Mouse (Mus musculus): ENCODE results near the gene Gcn1l1. TPM values are rescaled to one million over a fixed set of nuclear protein-coding genes. Genes with fewer than 3 reads are reported as not detected.

Gcn1l1 gene
- polyA plus RNA-seq, 1 experiment from 2014 or later, result 36.3 TPM

DNA sequence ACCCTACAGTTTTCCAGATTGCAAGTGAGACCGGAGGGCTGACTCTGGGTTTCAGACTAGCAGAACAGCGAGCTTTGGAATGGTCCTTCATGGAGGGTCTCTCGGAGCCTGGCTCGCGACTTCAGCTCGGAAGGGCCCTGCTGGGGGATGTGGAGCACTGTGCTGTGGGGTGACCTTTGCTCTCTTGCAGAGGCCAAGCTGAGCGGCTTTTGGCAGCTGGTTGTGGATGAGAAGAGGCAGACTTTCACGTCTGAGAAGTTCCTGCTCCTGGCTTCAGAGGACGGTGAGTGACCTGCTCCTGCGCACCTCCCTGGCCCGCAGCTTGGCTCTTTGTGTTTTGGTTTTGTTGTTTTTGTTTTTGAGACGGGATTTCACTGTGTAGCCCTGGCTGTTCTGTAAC, 20.6 kb downstream of the Gcn1l1 start:
- no peak for ATAC-seq (ENCODE audit: insufficient number of reproducible peaks, low FRiP score, low TSS enrichment, low read depth)
- H3K4me1 ChIP-seq, result no peaks in the 10 kb centered on the region
- H3K27me3 ChIP-seq, result no peaks in the 10 kb centered on the region
- H3K36me3 ChIP-seq, result peaks cover 96% of the 10 kb centered on the region
- H3K9me3 ChIP-seq, result 0 out of 2 replicates have a peak, but pooled peaks cover 4% of the 10 kb centered on the region
- H3K9ac ChIP-seq, result no peak overlapping the region
- H3K27ac ChIP-seq, result no peak overlapping the region
- WGBS, result 92% methylated on average over 12 of the region's 12 CpGs
- H3K4me2 ChIP-seq, result no peak overlapping the region
- no peak overlapping the region for H3K4me3 ChIP-seq

DNA sequence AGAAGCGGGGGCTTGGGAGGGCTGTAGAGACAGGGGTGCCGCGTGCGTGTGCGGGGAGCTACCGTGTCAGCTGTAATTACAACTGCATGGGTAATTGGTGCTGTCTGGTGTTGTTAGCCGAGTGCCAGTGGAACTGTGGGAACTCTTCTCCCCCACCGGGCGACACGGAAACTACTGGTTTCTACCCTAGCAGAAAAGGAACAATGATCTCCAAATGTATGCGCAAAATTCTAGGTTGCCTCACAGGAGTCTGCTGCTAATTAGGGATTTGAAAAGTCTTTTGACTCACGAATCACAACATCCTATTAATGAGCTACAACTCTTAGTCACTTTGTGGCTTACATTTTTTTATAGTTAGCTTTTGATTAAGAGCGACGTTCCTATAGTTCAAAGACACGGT, 21.1 kb downstream of the Gcn1l1 start:
- Histone ChIP-seq H3K9ac (no peak overlapping the region), H3K9me3 (0 out of 2 replicates have a peak, but pooled peaks cover 4% of the 10 kb centered on the region), H3K36me3 (peaks cover 96% of the 10 kb centered on the region), H3K4me1 (no peaks in the 10 kb centered on the region), H3K27ac (no peak overlapping the region), H3K27me3 (no peaks in the 10 kb centered on the region), H3K4me2 (no peak overlapping the region), H3K4me3 (no peak overlapping the region)
- WGBS, result 79% methylated on average over 15 of the region's 15 CpGs
- ATAC-seq (ENCODE audit: insufficient number of reproducible peaks, low FRiP score, low TSS enrichment, low read depth), result no peak

- no peak for ATAC-seq (ENCODE audit: insufficient number of reproducible peaks, low FRiP score, low TSS enrichment, low read depth)
- no peak overlapping the region for H3K27ac ChIP-seq
- H3K4me3 ChIP-seq, result no peak overlapping the region
- no peak overlapping the region for H3K9ac ChIP-seq
- H3K9me3 ChIP-seq, result 0 out of 2 replicates have a peak, but pooled peaks cover 4% of the 10 kb centered on the region
- no peaks in the 10 kb centered on the region for H3K27me3 ChIP-seq
- 87% methylated on average over 2 of the region's 2 CpGs for WGBS
- H3K36me3 ChIP-seq, result peaks cover 96% of the 10 kb centered on the region
- no peaks in the 10 kb centered on the region for H3K4me1 ChIP-seq
- no peak overlapping the region for H3K4me2 ChIP-seq
Measured at GRCm38 (mm10) chr5:115586780-115587179, 21.7 kb downstream of the Gcn1l1 start.

- Histone ChIP-seq H3K4me1 (no peaks in the 10 kb centered on the region), H3K9ac (no peak overlapping the region), H3K4me2 (no peak overlapping the region), H3K9me3 (no peaks in the 10 kb centered on the region), H3K27me3 (no peaks in the 10 kb centered on the region), H3K4me3 (no peak overlapping the region), H3K27ac (no peak overlapping the region), H3K36me3 (peaks cover 96% of the 10 kb centered on the region)
- WGBS, result 75% methylated on average over 11 of the region's 11 CpGs
- ATAC-seq (ENCODE audit: insufficient number of reproducible peaks, low FRiP score, low TSS enrichment, low read depth), result no peak
Measured at GRCm38 (mm10) chr5:115591028-115591427, 26.0 kb downstream of the Gcn1l1 start.

DNA sequence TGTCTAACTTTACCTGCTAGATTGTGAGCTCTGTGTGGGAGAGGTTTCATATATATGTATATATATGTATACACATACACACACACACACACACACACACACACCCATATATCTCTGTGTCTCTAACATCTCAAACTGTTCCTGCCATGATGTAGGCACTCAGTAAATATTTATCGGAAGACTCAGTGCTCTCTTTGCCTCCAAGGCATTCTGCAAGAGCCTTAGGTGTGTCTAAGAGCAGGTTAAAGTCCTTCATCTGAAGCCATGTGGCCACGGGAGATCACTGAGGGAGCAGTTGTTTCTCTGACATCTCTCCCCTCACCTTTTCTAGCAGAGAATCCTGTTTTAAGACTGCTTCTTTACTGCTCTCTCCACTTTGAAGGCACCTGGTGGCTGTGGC, 26.5 kb downstream of the Gcn1l1 start:
- Histone ChIP-seq H3K4me2 (no peak overlapping the region), H3K4me3 (no peak overlapping the region), H3K9ac (no peak overlapping the region), H3K4me1 (no peaks in the 10 kb centered on the region), H3K27ac (no peak overlapping the region), H3K36me3 (peaks cover 96% of the 10 kb centered on the region), H3K9me3 (no peaks in the 10 kb centered on the region), H3K27me3 (no peaks in the 10 kb centered on the region)
- 87% methylated on average over 2 of the region's 2 CpGs for WGBS
- no peak for ATAC-seq (ENCODE audit: insufficient number of reproducible peaks, low FRiP score, low TSS enrichment, low read depth)

GRCm38 (mm10) chr5:115603561-115603960, 38.5 kb downstream of the Gcn1l1 start:
- Histone ChIP-seq H3K4me1 (no peaks in the 10 kb centered on the region), H3K4me2 (no peak overlapping the region), H3K9me3 (no peaks in the 10 kb centered on the region), H3K36me3 (peaks cover 88% of the 10 kb centered on the region), H3K9ac (no peak overlapping the region), H3K27me3 (no peaks in the 10 kb centered on the region), H3K4me3 (no peak overlapping the region), H3K27ac (no peak overlapping the region)
- ATAC-seq (ENCODE audit: insufficient number of reproducible peaks, low FRiP score, low TSS enrichment, low read depth), result no peak
- 93% methylated on average over 6 of the region's 6 CpGs for WGBS

- Histone ChIP-seq H3K27ac (no peak overlapping the region), H3K4me2 (no peak overlapping the region), H3K27me3 (no peaks in the 10 kb centered on the region), H3K4me1 (no peaks in the 10 kb centered on the region), H3K36me3 (peaks cover 96% of the 10 kb centered on the region), H3K4me3 (no peak overlapping the region), H3K9me3 (no peaks in the 10 kb centered on the region), H3K9ac (no peak overlapping the region)
- ATAC-seq (ENCODE audit: insufficient number of reproducible peaks, low FRiP score, low TSS enrichment, low read depth), result 0 out of 2 replicates have a peak, but pooled peaks have one; percentile 36
- WGBS, result 92% methylated on average over 11 of the region's 11 CpGs
Measured at GRCm38 (mm10) chr5:115611566-115611965, 46.5 kb downstream of the Gcn1l1 start.

DNA sequence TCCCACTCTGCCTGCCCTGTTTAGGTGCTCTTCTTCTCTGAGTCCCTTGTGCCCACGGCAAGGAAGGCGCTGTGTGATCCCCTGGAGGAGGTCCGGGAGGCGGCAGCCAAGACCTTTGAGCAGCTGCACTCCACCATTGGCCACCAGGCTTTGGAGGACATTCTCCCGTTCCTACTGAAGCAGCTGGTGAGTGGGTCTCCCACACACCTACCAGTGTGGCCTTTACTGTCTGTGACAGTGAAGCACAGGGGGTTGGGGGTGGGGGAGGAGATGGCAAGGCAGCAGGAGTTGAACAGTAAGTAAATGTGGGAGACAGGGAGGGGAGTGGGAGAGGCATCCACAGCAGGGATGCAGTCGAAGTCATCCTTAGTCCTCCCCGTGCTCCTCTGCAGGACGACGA, 48.3 kb downstream of the Gcn1l1 start:
- Histone ChIP-seq H3K4me2 (no peak overlapping the region), H3K9me3 (no peaks in the 10 kb centered on the region), H3K36me3 (peaks cover 100% of the 10 kb centered on the region), H3K4me3 (no peak overlapping the region), H3K4me1 (no peaks in the 10 kb centered on the region), H3K27me3 (no peaks in the 10 kb centered on the region), H3K27ac (no peak overlapping the region), H3K9ac (no peak overlapping the region)
- ATAC-seq (ENCODE audit: insufficient number of reproducible peaks, low FRiP score, low TSS enrichment, low read depth), result no peak
- 89% methylated on average over 9 of the region's 9 CpGs for WGBS

- H3K4me2 ChIP-seq, result no peak overlapping the region
- H3K27ac ChIP-seq, result no peak overlapping the region
- no peaks in the 10 kb centered on the region for H3K27me3 ChIP-seq
- 80% methylated on average over 7 of the region's 7 CpGs for WGBS
- no peaks in the 10 kb centered on the region for H3K9me3 ChIP-seq
- no peak overlapping the region for H3K4me3 ChIP-seq
- peaks cover 100% of the 10 kb centered on the region for H3K36me3 ChIP-seq
- no peaks in the 10 kb centered on the region for H3K4me1 ChIP-seq
- ATAC-seq (ENCODE audit: insufficient number of reproducible peaks, low FRiP score, low TSS enrichment, low read depth), result no peak
- H3K9ac ChIP-seq, result no peak overlapping the region
Measured at GRCm38 (mm10) chr5:115614948-115615347, 49.9 kb downstream of the Gcn1l1 start.

DNA sequence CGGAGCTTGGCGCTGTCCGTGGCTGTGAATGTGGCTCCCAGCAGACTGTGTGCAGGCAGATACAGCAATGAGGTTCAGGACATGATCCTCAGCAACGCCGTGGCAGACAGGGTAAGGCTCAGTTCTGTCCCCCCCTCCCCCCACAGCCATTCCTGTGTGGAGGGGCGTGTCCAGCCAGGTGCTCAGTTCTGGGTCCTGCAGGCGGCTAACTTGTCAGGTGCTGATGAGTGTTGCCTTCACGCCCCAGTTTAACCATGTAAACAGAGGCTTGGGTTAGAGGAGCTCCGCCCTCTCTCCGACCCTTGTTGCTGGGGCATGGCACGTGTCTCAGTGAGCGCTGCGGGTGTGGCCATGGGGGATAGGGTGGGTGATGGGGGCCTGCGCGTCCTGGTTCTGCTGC, 54.6 kb downstream of the Gcn1l1 start:
- Histone ChIP-seq H3K27me3 (no peaks in the 10 kb centered on the region), H3K9ac (no peak overlapping the region), H3K9me3 (no peaks in the 10 kb centered on the region), H3K36me3 (peaks cover 78% of the 10 kb centered on the region), H3K4me1 (no peaks in the 10 kb centered on the region), H3K4me3 (no peak overlapping the region), H3K4me2 (no peak overlapping the region), H3K27ac (no peak overlapping the region)
- WGBS, result 86% methylated on average over 15 of the region's 15 CpGs
- no peak for ATAC-seq (ENCODE audit: insufficient number of reproducible peaks, low FRiP score, low TSS enrichment, low read depth)

- ATAC-seq (ENCODE audit: insufficient number of reproducible peaks, low FRiP score, low TSS enrichment, low read depth), result no peak
- no peak overlapping the region for H3K27ac ChIP-seq
Measured at GRCm38 (mm10) chr5:115622686-115623085, 57.6 kb downstream of the Gcn1l1 start.

GRCm38 (mm10) chr5:115623694-115624440, 58.8 kb downstream of the Gcn1l1 start:
- no peak for ATAC-seq (ENCODE audit: insufficient number of reproducible peaks, low FRiP score, low TSS enrichment, low read depth)
- WGBS, result 86% methylated on average over 9 of the region's 9 CpGs

More at GRCm38 (mm10) chr5:115622686-115623085, 57.6 kb downstream of the Gcn1l1 start:
- no peak overlapping the region for H3K9ac ChIP-seq
- H3K9me3 ChIP-seq, result no peaks in the 10 kb centered on the region
- no peaks in the 10 kb centered on the region for H3K4me1 ChIP-seq
- H3K4me3 ChIP-seq, result no peak overlapping the region
- H3K4me2 ChIP-seq, result no peak overlapping the region
- 86% methylated on average over 7 of the region's 7 CpGs for WGBS
- no peaks in the 10 kb centered on the region for H3K27me3 ChIP-seq
- H3K36me3 ChIP-seq, result peaks cover 48% of the 10 kb centered on the region

More at GRCm38 (mm10) chr5:115623694-115624440, 58.8 kb downstream of the Gcn1l1 start:
- H3K4me2 ChIP-seq, result no peak overlapping the region
- H3K27ac ChIP-seq, result no peak overlapping the region
- no peak overlapping the region for H3K4me3 ChIP-seq
- H3K9ac ChIP-seq, result no peak overlapping the region
- H3K4me1 ChIP-seq, result no peaks in the 10 kb centered on the region
- H3K9me3 ChIP-seq, result no peaks in the 10 kb centered on the region
- H3K36me3 ChIP-seq, result peaks cover 36% of the 10 kb centered on the region
- H3K27me3 ChIP-seq, result no peaks in the 10 kb centered on the region

Measured in limb, embryonic 15.5 days (tissue).